Mouse (Mus musculus) olfactory bulb, adult 2 months (tissue): Measurements from ENCODE around the gene Trpm3.

Experiments
- CTCF ChIP-seq: fragments of 200-500 bp; IDR thresholded peaks from 2 replicates; pipeline ENCODE4 v1.5.1; 2012; ENCODE audit warnings: low read depth, mild to moderate bottlenecking, low read length, moderate library complexity; ENCODE audit not compliant: insufficient read depth
- POLR2A ChIP-seq: fragments of 200-500 bp; IDR thresholded peaks from 2 replicates; pipeline ENCODE4 v1.6.1; 2012; ENCODE audit warnings: mild to moderate bottlenecking, low read depth, low read length, moderate library complexity; ENCODE audit not compliant: insufficient read depth

DNA sequence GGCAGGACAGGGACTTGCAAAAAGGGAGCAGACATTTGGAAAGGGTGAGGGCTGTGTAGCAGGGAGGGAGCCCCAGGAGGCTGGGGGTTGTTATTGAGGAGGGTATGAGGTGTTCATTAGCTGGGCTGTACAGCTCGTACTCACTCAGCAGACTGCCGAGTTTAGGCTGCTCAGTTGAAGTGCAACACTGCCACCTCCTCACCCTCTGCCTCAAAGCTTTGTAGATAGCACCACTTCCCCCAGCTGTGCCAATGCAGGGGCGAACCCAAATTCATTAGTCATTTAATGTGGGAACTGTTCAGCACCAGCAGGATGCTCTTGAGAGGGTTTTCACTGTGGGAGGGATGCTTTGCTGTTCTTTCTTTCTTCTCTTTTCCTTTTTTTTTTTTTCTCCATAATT, 324.7 kb downstream of the Trpm3 start:
- TF ChIP-seq POLR2A (no peak), CTCF (no peak)
